Mouse (Mus musculus) urinary bladder, postnatal 36 days (tissue): ENCODE measurements around the gene Cyp24a1.
"Not testable (repeated sequence)": the region's sequence is repeated elsewhere in the genome, so short reads cannot be mapped to it uniquely, and the experiment has no call there.

Experiments
- DNase-seq, 2 experiments: peaks; one replicate each; pipeline ENCODE4 v3.0.0; 2022; ENCODE audit warnings: low spot score in 2 of 2, mixed read lengths in 1 of 2

The Cyp24a1 gene

GRCm38 (mm10) chr2:170496154-170496930 is 603 bp downstream of the Cyp24a1 start, which contains the start of gene Pfdn4:
Pfdn4 (plus strand) TSS chr2:170496428.
- DNase-seq, result no peak

GRCm38 (mm10) chr2:170494784-170495710 is 1.9 kb downstream of the Cyp24a1 start:
- no peak for DNase-seq

- DNase-seq, result no peak
Measured at GRCm38 (mm10) chr2:170487890-170488502, 8.9 kb downstream of the Cyp24a1 start.

GRCm38 (mm10) chr2:170487202-170487601 is 9.7 kb downstream of the Cyp24a1 start:
- DNase-seq, result no peak

GRCm38 (mm10) chr2:170483914-170484313 is 13.0 kb downstream of the Cyp24a1 start:
- no peak for DNase-seq

GRCm38 (mm10) chr2:170482019-170482540 is 14.9 kb downstream of the Cyp24a1 start:
- no peak for DNase-seq

GRCm38 (mm10) chr2:170476643-170477042 is 20.3 kb downstream of the Cyp24a1 start:
- DNase-seq, result no peak

- no peak for DNase-seq
Measured at GRCm38 (mm10) chr2:170476215-170476614, 20.7 kb downstream of the Cyp24a1 start.

GRCm38 (mm10) chr2:170475164-170475563 is 21.8 kb downstream of the Cyp24a1 start:
- DNase-seq, result no peak

GRCm38 (mm10) chr2:170474125-170474524 is 22.8 kb downstream of the Cyp24a1 start:
- DNase-seq, result no peak

GRCm38 (mm10) chr2:170470591-170470990 is 26.4 kb downstream of the Cyp24a1 start:
- DNase-seq, result no peak

GRCm38 (mm10) chr2:170469616-170470308 is 27.2 kb downstream of the Cyp24a1 start:
- DNase-seq, result peak; percentile 50

GRCm38 (mm10) chr2:170468009-170468408 is 28.9 kb downstream of the Cyp24a1 start:
- DNase-seq, result no peak

- no peak for DNase-seq
Measured at GRCm38 (mm10) chr2:170464817-170465216, 32.1 kb downstream of the Cyp24a1 start.

GRCm38 (mm10) chr2:170461652-170462051 is 35.3 kb downstream of the Cyp24a1 start:
- DNase-seq, result no peak

GRCm38 (mm10) chr2:170459805-170460204 is 37.1 kb downstream of the Cyp24a1 start:
- no peak for DNase-seq

GRCm38 (mm10) chr2:170459183-170459582 is 37.8 kb downstream of the Cyp24a1 start:
- no peak for DNase-seq

- not testable (repeated sequence) for DNase-seq
Measured at GRCm38 (mm10) chr2:170453809-170454208, 43.1 kb downstream of the Cyp24a1 start.

- peak; percentile 78 for DNase-seq
Measured at GRCm38 (mm10) chr2:170450933-170451332, 46.0 kb downstream of the Cyp24a1 start.

GRCm38 (mm10) chr2:170447651-170448050 is 49.3 kb downstream of the Cyp24a1 start:
- no peak for DNase-seq

GRCm38 (mm10) chr2:170446843-170447383 is 50.0 kb downstream of the Cyp24a1 start:
- no peak for DNase-seq
